Mouse (Mus musculus): Measurements from ENCODE around the gene Gja10.

GRCm38 (mm10) chr4:32570939-32571317, 31.6 kb downstream of the Gja10 start:
- TF ChIP-seq CTCF (IDR thresholded peaks at IDR 0.05; ENCODE audit: control insufficient read depth, insufficient read depth, insufficient read length) (no peak), MAX (IDR thresholded peaks at IDR 0.05) (no peak), USF1 (IDR thresholded peaks at IDR 0.05; ENCODE audit: low read depth) (no peak), MYOD1 (IDR thresholded peaks at IDR 0.05; ENCODE audit: control insufficient read depth, insufficient read length, low read depth) (no peak), FOSL1 (IDR thresholded peaks at IDR 0.05; ENCODE audit: insufficient read depth, low read length, poor library complexity, severe bottlenecking) (no peak), CEBPB (IDR thresholded peaks at IDR 0.05; ENCODE audit: low read depth) (no peak)

Measured in C2C12 (cell line).